Mouse (Mus musculus) cerebellum, postnatal 36 days (tissue): ENCODE data around the gene Ttbk2.

Source experiments
- DNase-seq, 2 experiments: peaks; one replicate each; pipeline ENCODE4 v3.0.0; 2021 to 2022; ENCODE audit warnings: mixed read lengths in 2 of 2

Ttbk2 gene

GRCm38 (mm10) chr2:120850424-120851082 is at the start of gene Ttbk2:
TSS of gene Ttbk2 (minus strand) at chr2:120850604.
- peak; percentile 99 for DNase-seq

GRCm38 (mm10) chr2:120896361-120896760 is 46.0 kb upstream of the Ttbk2 start:
- DNase-seq, result no peak

- no peak for DNase-seq
Measured at GRCm38 (mm10) chr2:120887601-120888000, 37.2 kb upstream of the Ttbk2 start.

- DNase-seq, result no peak
Measured at GRCm38 (mm10) chr2:120873192-120873591, 22.8 kb upstream of the Ttbk2 start.

- no peak for DNase-seq
Measured at GRCm38 (mm10) chr2:120871447-120872336, 21.3 kb upstream of the Ttbk2 start.

GRCm38 (mm10) chr2:120867336-120867735 is 16.9 kb upstream of the Ttbk2 start:
- no peak for DNase-seq

GRCm38 (mm10) chr2:120866561-120866960 is 16.2 kb upstream of the Ttbk2 start:
- DNase-seq, result peak; percentile 43 to 49

- DNase-seq, result no peak
Measured at GRCm38 (mm10) chr2:120863389-120863788, 13.0 kb upstream of the Ttbk2 start.

- no peak for DNase-seq
Measured at GRCm38 (mm10) chr2:120860699-120861098, 10.3 kb upstream of the Ttbk2 start.

GRCm38 (mm10) chr2:120858131-120858530 is 7.7 kb upstream of the Ttbk2 start:
- no peak for DNase-seq

GRCm38 (mm10) chr2:120853151-120853550 is 2.7 kb upstream of the Ttbk2 start:
- DNase-seq, result no peak

- no peak for DNase-seq
Measured at GRCm38 (mm10) chr2:120852626-120853025, 2.2 kb upstream of the Ttbk2 start.

- DNase-seq, result peak; percentile 58 to 61
Measured at GRCm38 (mm10) chr2:120849449-120850423, 668 bp downstream of the Ttbk2 start, which contains the start of gene Cdan1. TSS of gene Cdan1 (minus strand) at chr2:120850128.

GRCm38 (mm10) chr2:120845280-120845679 is 5.1 kb downstream of the Ttbk2 start:
- no peak for DNase-seq

- DNase-seq, result no peak
Measured at GRCm38 (mm10) chr2:120843990-120844389, 6.4 kb downstream of the Ttbk2 start.

- no peak for DNase-seq
Measured at GRCm38 (mm10) chr2:120841211-120841610, 9.2 kb downstream of the Ttbk2 start.

- DNase-seq, result no peak
Measured at GRCm38 (mm10) chr2:120835167-120835566, 15.2 kb downstream of the Ttbk2 start.

GRCm38 (mm10) chr2:120826936-120827638 is 23.3 kb downstream of the Ttbk2 start:
- no peak for DNase-seq

GRCm38 (mm10) chr2:120770265-120770935 is 80.0 kb downstream of the Ttbk2 start:
- DNase-seq, result no peak

GRCm38 (mm10) chr2:120761922-120762321 is 88.5 kb downstream of the Ttbk2 start:
- no peak for DNase-seq

- no peak for DNase-seq
Measured at GRCm38 (mm10) chr2:120748041-120748440, 102.4 kb downstream of the Ttbk2 start.
